16 mouse cellular contexts compared by ENCODE assay signal in the genomic region with DNA sequence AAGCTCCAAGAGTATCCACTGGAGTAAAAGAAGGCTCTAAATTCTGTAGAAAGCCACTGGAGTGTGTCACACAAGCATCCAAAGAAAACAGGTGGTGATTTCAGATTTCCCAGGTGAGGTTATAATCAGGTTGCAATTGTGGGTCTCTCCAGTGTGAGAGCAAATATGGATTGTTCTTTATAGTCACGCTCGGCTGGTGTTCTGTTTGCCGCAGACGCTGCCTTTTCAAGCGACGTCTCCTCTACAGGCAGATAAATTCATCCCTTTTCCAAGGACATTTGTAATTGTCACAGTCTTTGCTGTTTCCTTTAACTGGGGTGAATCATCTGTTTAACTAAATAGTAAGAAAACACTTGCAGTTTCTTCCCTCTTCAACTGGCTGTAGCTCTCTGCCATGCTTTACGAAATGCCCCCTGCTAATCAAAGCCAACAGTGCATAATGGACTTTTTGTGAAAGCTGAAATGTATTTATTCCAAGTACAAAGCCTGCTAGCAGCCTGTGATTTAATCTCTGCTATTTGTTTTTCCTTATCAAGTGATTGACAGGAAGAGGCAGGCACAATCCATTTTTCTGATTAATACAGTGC.
DNase-seq lines count a peak whose midpoint lies in the region; ATAC-seq lines count a peak whose summit lies in the region.
"Had no signal": no experiment of that assay in that cellular context is flagged by ENCODE, and none has a peak within 500 bp of the region (broad histone marks: within the 10 kb centered on the region; RNA-seq: fewer than 3 reads in every experiment).

No protein-coding gene starts in this region.

- no peak overlapping the region for H3K27ac ChIP-seq in hindbrain, embryonic 11.5 days (ENCODE audit: low read depth, low read length)
- H3K27ac ChIP-seq in hindbrain, embryonic 10.5 days: no peak overlapping the region
- no peak overlapping the region for H3K27ac ChIP-seq in embryonic facial prominence, embryonic 14.5 days (replicated peaks; ENCODE audit: low read depth, low read length)
- 0 out of 2 replicates have a peak overlapping the region, but pooled peaks have one; percentile 0 for H3K27ac ChIP-seq in hindbrain, embryonic 14.5 days
- H3K27ac ChIP-seq in neural tube, embryonic 14.5 days (ENCODE audit: low read depth, low read length): no peak overlapping the region
- H3K27ac ChIP-seq: limb, embryonic 13.5 days; stomach, embryonic 15.5 days had no signal

- no peaks in the 10 kb centered on the region for H3K4me1 ChIP-seq in hindbrain, embryonic 11.5 days (replicated peaks; ENCODE audit: control insufficient read depth, insufficient read depth, low read length)
- H3K4me1 ChIP-seq in hindbrain, embryonic 10.5 days (replicated peaks): peaks cover 13% of the 10 kb centered on the region
- H3K4me1 ChIP-seq in embryonic facial prominence, embryonic 14.5 days (ENCODE audit: control insufficient read depth, insufficient read depth, low read length): 0 out of 2 replicates have a peak, but pooled peaks cover 5% of the 10 kb centered on the region
- peaks cover 9% of the 10 kb centered on the region for H3K4me1 ChIP-seq in hindbrain, embryonic 14.5 days (replicated peaks; ENCODE audit: control insufficient read depth, insufficient read depth, low read length)
- peaks cover 8% of the 10 kb centered on the region; the same call in 1 of the 2 replicates for H3K4me1 ChIP-seq in neural tube, embryonic 14.5 days (ENCODE audit: control insufficient read depth, insufficient read depth, low read length)
- H3K4me1 ChIP-seq: stomach, embryonic 15.5 days had no signal

- H3K4me2 ChIP-seq in hindbrain, embryonic 11.5 days (replicated peaks; ENCODE audit: low read depth, low read length): no peak overlapping the region
- H3K4me2 ChIP-seq in embryonic facial prominence, embryonic 14.5 days (ENCODE audit: low read depth, low read length): no peak overlapping the region
- H3K4me2 ChIP-seq in hindbrain, embryonic 14.5 days (replicated peaks): peak overlapping the region; percentile 34
- peak overlapping the region; percentile 3; the same call in 1 of the 2 replicates for H3K4me2 ChIP-seq in neural tube, embryonic 14.5 days (ENCODE audit: low read depth, low read length)
- H3K4me2 ChIP-seq: limb, embryonic 13.5 days; stomach, embryonic 15.5 days had no signal

- no peaks in the 10 kb centered on the region for H3K36me3 ChIP-seq in hindbrain, embryonic 11.5 days (ENCODE audit: control insufficient read depth, insufficient read depth, low read length)
- H3K36me3 ChIP-seq in hindbrain, embryonic 10.5 days: no peaks in the 10 kb centered on the region
- no peaks in the 10 kb centered on the region for H3K36me3 ChIP-seq in embryonic facial prominence, embryonic 14.5 days (ENCODE audit: control insufficient read depth, insufficient read depth, low read length)
- H3K36me3 ChIP-seq in hindbrain, embryonic 14.5 days (replicated peaks; ENCODE audit: control insufficient read depth, insufficient read depth): no peaks in the 10 kb centered on the region
- H3K36me3 ChIP-seq in neural tube, embryonic 14.5 days (ENCODE audit: control insufficient read depth, insufficient read depth, low read length): no peaks in the 10 kb centered on the region
- H3K36me3 ChIP-seq: limb, embryonic 13.5 days; stomach, embryonic 15.5 days had no signal

- H3K4me3 ChIP-seq in hindbrain, embryonic 11.5 days (ENCODE audit: low read depth, low read length): no peak overlapping the region
- no peak overlapping the region for H3K4me3 ChIP-seq in hindbrain, embryonic 10.5 days
- H3K4me3 ChIP-seq in embryonic facial prominence, embryonic 14.5 days (ENCODE audit: low read depth, low read length): no peak overlapping the region
- no peak overlapping the region for H3K4me3 ChIP-seq in hindbrain, embryonic 14.5 days (replicated peaks; ENCODE audit: low read length)
- no peak overlapping the region for H3K4me3 ChIP-seq in neural tube, embryonic 14.5 days (ENCODE audit: low read depth, low read length)
- H3K4me3 ChIP-seq: limb, embryonic 13.5 days; stomach, embryonic 15.5 days had no signal

- no peaks in the 10 kb centered on the region for H3K27me3 ChIP-seq in hindbrain, embryonic 11.5 days (ENCODE audit: control insufficient read depth, insufficient read depth, low read length)
- H3K27me3 ChIP-seq in hindbrain, embryonic 10.5 days (ENCODE audit: insufficient read depth, poor library complexity, severe bottlenecking): no peaks in the 10 kb centered on the region
- H3K27me3 ChIP-seq in embryonic facial prominence, embryonic 14.5 days (replicated peaks; ENCODE audit: control insufficient read depth, insufficient read depth, low read length): no peaks in the 10 kb centered on the region
- H3K27me3 ChIP-seq in hindbrain, embryonic 14.5 days (ENCODE audit: control insufficient read depth, insufficient read depth, low read length): no peaks in the 10 kb centered on the region
- no peaks in the 10 kb centered on the region for H3K27me3 ChIP-seq in neural tube, embryonic 14.5 days (ENCODE audit: control insufficient read depth, insufficient read depth, low read length)
- H3K27me3 ChIP-seq: limb, embryonic 13.5 days; stomach, embryonic 15.5 days had no signal

- no peaks in the 10 kb centered on the region for H3K9me3 ChIP-seq in hindbrain, embryonic 11.5 days (ENCODE audit: control insufficient read depth, low read length)
- no peaks in the 10 kb centered on the region for H3K9me3 ChIP-seq in hindbrain, embryonic 10.5 days
- no peaks in the 10 kb centered on the region for H3K9me3 ChIP-seq in embryonic facial prominence, embryonic 14.5 days (ENCODE audit: control insufficient read depth, low read length)
- H3K9me3 ChIP-seq in hindbrain, embryonic 14.5 days (ENCODE audit: control insufficient read depth, low read length): no peaks in the 10 kb centered on the region
- no peaks in the 10 kb centered on the region for H3K9me3 ChIP-seq in neural tube, embryonic 14.5 days (ENCODE audit: control insufficient read depth, low read length)
- H3K9me3 ChIP-seq: limb, embryonic 13.5 days; stomach, embryonic 15.5 days had no signal

- no peak; the same call in 1 of the 2 replicates for ATAC-seq in hindbrain, embryonic 11.5 days (ENCODE audit: low FRiP score)
- ATAC-seq in embryonic facial prominence, embryonic 14.5 days (ENCODE audit: low read depth): no peak
- ATAC-seq in hindbrain, embryonic 14.5 days (ENCODE audit: low FRiP score): no peak; the same call in 1 of the 2 replicates
- no peak for ATAC-seq in neural tube, embryonic 14.5 days (ENCODE audit: low read depth)
- ATAC-seq: liver, postnatal 0 days had no signal

- 21% methylated on average over 7 of the region's 7 CpGs for WGBS in hindbrain, embryonic 11.5 days
- 29% methylated on average over 7 of the region's 7 CpGs for WGBS in hindbrain, embryonic 10.5 days
- WGBS in embryonic facial prominence, embryonic 14.5 days: 43% methylated on average over 7 of the region's 7 CpGs
- 11% methylated on average over 7 of the region's 7 CpGs for WGBS in hindbrain, embryonic 14.5 days
- 15% methylated on average over 7 of the region's 7 CpGs for WGBS in neural tube, embryonic 14.5 days

- DNase-seq in hindbrain, embryonic 11.5 days (ENCODE audit: low spot score): peak; percentile 7
- no peak for DNase-seq in hindbrain, embryonic 10.5 days (ENCODE audit: low spot score)
- DNase-seq in embryonic facial prominence, embryonic 14.5 days (ENCODE audit: low spot score): peak; percentile 11
- peak; percentile 32 for DNase-seq in hindbrain, embryonic 14.5 days (ENCODE audit: low spot score)
- DNase-seq in left cerebral cortex, adult 8-10 months (ENCODE audit: low spot score in 2 of 2): no peak
- DNase-seq in gastrocnemius, adult 8-10 months (ENCODE audit: low spot score in 2 of 2): no peak
- DNase-seq: adrenal gland, postnatal 10 days; B cell, adult 2 months; cerebellum, postnatal 25 days; kidney, adult 11 months; kidney, postnatal 25 days; liver, postnatal 0 days; lung, postnatal 4 days had no signal

- no peak overlapping the region for H3K9ac ChIP-seq in hindbrain, embryonic 11.5 days (ENCODE audit: low read depth, low read length)
- H3K9ac ChIP-seq in embryonic facial prominence, embryonic 14.5 days (ENCODE audit: low read depth, low read length): no peak overlapping the region
- H3K9ac ChIP-seq in hindbrain, embryonic 14.5 days: no peak overlapping the region; the same call in 1 of the 2 replicates
- H3K9ac ChIP-seq in neural tube, embryonic 14.5 days (replicated peaks; ENCODE audit: low read depth, low read length): no peak overlapping the region
- H3K9ac ChIP-seq: limb, embryonic 13.5 days; liver, postnatal 0 days; stomach, embryonic 15.5 days had no signal

Comparison
In these comparisons a context has a peak if more than half of its experiments do, and no peak if none do; other contexts are left out.
1. DNase-seq: peak in hindbrain, embryonic 11.5 days (single experiment), embryonic facial prominence, embryonic 14.5 days (single experiment) and hindbrain, embryonic 14.5 days (single experiment); none in hindbrain, embryonic 10.5 days (single experiment), left cerebral cortex, adult 8-10 months (0 of 2) and gastrocnemius, adult 8-10 months (0 of 2).
2. H3K4me2 ChIP-seq: peak in hindbrain, embryonic 14.5 days (single experiment) and neural tube, embryonic 14.5 days (single experiment); none in hindbrain, embryonic 11.5 days (single experiment) and embryonic facial prominence, embryonic 14.5 days (single experiment).